ENCODE assay signal across 19 mouse cellular contexts in genomic region chr10:60716449-60716848, GRCm38 (mm10).
"Had no signal": no experiment of that assay in that cellular context is flagged by ENCODE, and none has a peak within 500 bp of the region (broad histone marks: within the 10 kb centered on the region; RNA-seq: fewer than 3 reads in every experiment).

No protein-coding gene starts in this region.

- H3K27ac ChIP-seq: hindbrain, embryonic 15.5 days; limb, embryonic 12.5 days; limb, embryonic 15.5 days; lung, embryonic 15.5 days; midbrain, embryonic 10.5 days; midbrain, embryonic 13.5 days; neural tube, embryonic 13.5 days; stomach, embryonic 15.5 days had no signal

- H3K4me1 ChIP-seq: limb, embryonic 12.5 days; limb, embryonic 15.5 days; lung, embryonic 15.5 days; megakaryocyte, embryonic 14.5 days; stomach, embryonic 15.5 days had no signal

- H3K9me3 ChIP-seq: hindbrain, embryonic 15.5 days; lung, embryonic 15.5 days; stomach, embryonic 15.5 days had no signal

- ATAC-seq: midbrain, embryonic 13.5 days; midbrain, embryonic 16.5 days had no signal

- H3K4me2 ChIP-seq: hindbrain, embryonic 15.5 days; limb, embryonic 12.5 days; limb, embryonic 15.5 days; lung, embryonic 15.5 days; midbrain, embryonic 13.5 days; neural tube, embryonic 13.5 days; stomach, embryonic 15.5 days had no signal

- H3K27me3 ChIP-seq: hindbrain, embryonic 15.5 days; limb, embryonic 12.5 days; limb, embryonic 15.5 days; lung, embryonic 15.5 days; megakaryocyte, embryonic 14.5 days; midbrain, embryonic 13.5 days; neural tube, embryonic 13.5 days; stomach, embryonic 15.5 days had no signal

- DNase-seq: left cerebral cortex, postnatal 4 days; lung, adult 18-20 months; lung, postnatal 10 days; lung, postnatal 36 days; retina, postnatal 1 day; right cerebral cortex, postnatal 25 days; spleen, adult 18-20 months; thymus, postnatal 36 days had no signal

- H3K4me3 ChIP-seq: hindbrain, embryonic 15.5 days; limb, embryonic 12.5 days; limb, embryonic 15.5 days; lung, embryonic 15.5 days; megakaryocyte, embryonic 14.5 days; midbrain, embryonic 10.5 days; midbrain, embryonic 13.5 days; myocyte; neural tube, embryonic 13.5 days; stomach, embryonic 15.5 days had no signal

- H3K9ac ChIP-seq: hindbrain, embryonic 15.5 days; limb, embryonic 12.5 days; limb, embryonic 15.5 days; lung, embryonic 15.5 days; midbrain, embryonic 13.5 days; neural tube, embryonic 13.5 days; stomach, embryonic 15.5 days had no signal
